Comparison of ENCODE assay signal across 11 mouse cellular contexts in the genomic region with DNA sequence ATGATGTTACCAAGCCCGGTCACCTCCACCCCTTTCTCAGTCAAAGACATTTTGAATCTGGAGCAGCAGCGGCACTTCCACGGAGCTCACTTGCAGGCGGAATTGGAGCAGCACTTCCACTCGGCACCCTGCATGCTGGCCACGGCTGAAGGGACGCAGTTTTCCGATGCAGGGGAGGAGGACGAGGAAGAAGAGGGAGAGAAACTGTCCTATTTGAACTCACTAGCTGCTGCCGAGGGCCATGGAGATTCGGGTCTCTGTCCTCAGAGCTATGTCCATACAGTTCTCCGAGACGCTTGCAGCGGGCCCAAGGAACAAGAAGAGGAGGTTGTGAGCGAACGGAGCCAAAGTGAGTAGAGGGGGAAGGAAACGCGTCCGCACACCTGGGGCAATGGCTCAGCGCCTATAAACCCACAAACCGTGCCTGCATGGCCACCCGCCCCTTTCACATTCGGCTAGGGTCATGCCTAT. TPM values are rescaled to one million over a fixed set of nuclear protein-coding genes. Genes with fewer than 3 reads are reported as not detected.
DNase-seq lines count a peak whose midpoint lies in the region; ATAC-seq lines count a peak whose summit lies in the region.
"Had no signal": no experiment of that assay in that cellular context is flagged by ENCODE, and none has a peak within 500 bp of the region (broad histone marks: within the 10 kb centered on the region; RNA-seq: fewer than 3 reads in every experiment).

No protein-coding gene starts in this region.

- intact Hi-C loops in gastrocnemius, postnatal 36 days (cut with DNase I) = loop anchor here (5.0 kb wide), 1 partner anchor 1095 kb away; the partner anchor contains the start of gene R3hcc1l

- H3K4me2 ChIP-seq in kidney, embryonic 14.5 days (replicated peaks; ENCODE audit: low read depth, low read length) = 0 out of 2 replicates have a peak overlapping the region, but pooled peaks have one; percentile 8
- peak overlapping the region; percentile 23; the same call in 1 of the 2 replicates for H3K4me2 ChIP-seq in embryonic facial prominence, embryonic 14.5 days (ENCODE audit: low read depth, low read length)
- H3K4me2 ChIP-seq in intestine, embryonic 14.5 days (ENCODE audit: low read length) = peak overlapping the region; percentile 71
- H3K4me2 ChIP-seq in midbrain, embryonic 16.5 days (ENCODE audit: low read length) = peak overlapping the region; percentile 31

- under 1% methylated on average over 23 of the region's 23 CpGs for WGBS in kidney, embryonic 14.5 days
- 1% methylated on average over 23 of the region's 23 CpGs for WGBS in embryonic facial prominence, embryonic 14.5 days
- WGBS in intestine, embryonic 14.5 days = under 1% methylated on average over 23 of the region's 23 CpGs
- WGBS in midbrain, embryonic 16.5 days = under 1% methylated on average over 23 of the region's 23 CpGs

- ATAC-seq in kidney, embryonic 14.5 days (ENCODE audit: low FRiP score, low TSS enrichment) = no peak
- ATAC-seq in embryonic facial prominence, embryonic 14.5 days (ENCODE audit: low read depth) = 0 out of 2 replicates have a peak, but pooled peaks have one; percentile 3
- no peak for ATAC-seq in intestine, embryonic 14.5 days (replicated peaks; ENCODE audit: low FRiP score, low TSS enrichment, low read depth)
- ATAC-seq in midbrain, embryonic 16.5 days = no peak

- DNase-seq in kidney, postnatal 36 days = no peak
- no peak for DNase-seq in embryonic facial prominence, embryonic 14.5 days (ENCODE audit: low spot score)
- no peak for DNase-seq in intestine, embryonic 14.5 days (ENCODE audit: low spot score)
- no peak for DNase-seq in layer of hippocampus, adult 9-10 months (ENCODE audit: low spot score)
- DNase-seq in urinary bladder, postnatal 4 days (ENCODE audit: low spot score in 2 of 2) = no peak
- no peak for DNase-seq in gastrocnemius, postnatal 36 days
- DNase-seq: thymus, adult 2 months had no signal

- H3K9me3 ChIP-seq in kidney, embryonic 14.5 days (ENCODE audit: control insufficient read depth, low read length) = no peaks in the 10 kb centered on the region
- no peaks in the 10 kb centered on the region for H3K9me3 ChIP-seq in embryonic facial prominence, embryonic 14.5 days (ENCODE audit: control insufficient read depth, low read length)
- H3K9me3 ChIP-seq in intestine, embryonic 14.5 days (ENCODE audit: control insufficient read depth, low read length) = no peaks in the 10 kb centered on the region
- H3K9me3 ChIP-seq in midbrain, embryonic 16.5 days (replicated peaks; ENCODE audit: control insufficient read depth, low read length, poor library complexity, severe bottlenecking) = no peaks in the 10 kb centered on the region

- no peak overlapping the region for H3K27ac ChIP-seq in kidney, embryonic 14.5 days (ENCODE audit: low read depth, low read length)
- no peak overlapping the region for H3K27ac ChIP-seq in embryonic facial prominence, embryonic 14.5 days (replicated peaks; ENCODE audit: low read depth, low read length)
- H3K27ac ChIP-seq in intestine, embryonic 14.5 days (ENCODE audit: low read depth) = peak overlapping the region; percentile 74
- H3K27ac ChIP-seq in midbrain, embryonic 16.5 days (ENCODE audit: low read length) = no peak overlapping the region

- peak overlapping the region; percentile 17; the same call in 1 of the 2 replicates for H3K4me3 ChIP-seq in kidney, embryonic 14.5 days (ENCODE audit: low read length)
- H3K4me3 ChIP-seq in embryonic facial prominence, embryonic 14.5 days (ENCODE audit: low read depth, low read length) = peak overlapping the region; percentile 9
- peak overlapping the region; percentile 67 for H3K4me3 ChIP-seq in intestine, embryonic 14.5 days (ENCODE audit: low read depth, low read length)
- H3K4me3 ChIP-seq in midbrain, embryonic 16.5 days (ENCODE audit: low read depth, low read length) = peak overlapping the region; percentile 7; the same call in 1 of the 2 replicates

- H3K27me3 ChIP-seq in kidney, embryonic 14.5 days (ENCODE audit: control insufficient read depth, insufficient read depth, low read length) = peaks cover 89% of the 10 kb centered on the region
- peaks cover 88% of the 10 kb centered on the region for H3K27me3 ChIP-seq in embryonic facial prominence, embryonic 14.5 days (replicated peaks; ENCODE audit: control insufficient read depth, insufficient read depth, low read length)
- H3K27me3 ChIP-seq in intestine, embryonic 14.5 days (replicated peaks; ENCODE audit: control insufficient read depth, insufficient read depth, low read length) = peaks cover 57% of the 10 kb centered on the region
- H3K27me3 ChIP-seq in midbrain, embryonic 16.5 days (ENCODE audit: control insufficient read depth, insufficient read depth, low read depth, low read length) = peaks cover 34% of the 10 kb centered on the region

- peaks cover 15% of the 10 kb centered on the region; the same call in 1 of the 2 replicates for H3K4me1 ChIP-seq in kidney, embryonic 14.5 days (ENCODE audit: control insufficient read depth, insufficient read depth, low read length)
- H3K4me1 ChIP-seq in embryonic facial prominence, embryonic 14.5 days (ENCODE audit: control insufficient read depth, insufficient read depth, low read length) = 0 out of 2 replicates have a peak, but pooled peaks cover 3% of the 10 kb centered on the region
- H3K4me1 ChIP-seq in intestine, embryonic 14.5 days (replicated peaks; ENCODE audit: control insufficient read depth, insufficient read depth, low read length) = peaks cover 5% of the 10 kb centered on the region; the same call in 1 of the 2 replicates
- peaks cover 7% of the 10 kb centered on the region; the same call in 1 of the 2 replicates for H3K4me1 ChIP-seq in midbrain, embryonic 16.5 days (ENCODE audit: control insufficient read depth, insufficient read depth, low read length)

- no peak overlapping the region for H3K9ac ChIP-seq in kidney, embryonic 14.5 days (ENCODE audit: low read depth, low read length)
- no peak overlapping the region for H3K9ac ChIP-seq in embryonic facial prominence, embryonic 14.5 days (ENCODE audit: low read depth, low read length)
- peak overlapping the region; percentile 83 for H3K9ac ChIP-seq in intestine, embryonic 14.5 days (ENCODE audit: low read length)
- no peak overlapping the region for H3K9ac ChIP-seq in midbrain, embryonic 16.5 days (ENCODE audit: low read depth, low read length)

- no peaks in the 10 kb centered on the region for H3K36me3 ChIP-seq in kidney, embryonic 14.5 days (ENCODE audit: control insufficient read depth, insufficient read depth, low read length)
- H3K36me3 ChIP-seq in embryonic facial prominence, embryonic 14.5 days (ENCODE audit: control insufficient read depth, insufficient read depth, low read length) = no peaks in the 10 kb centered on the region
- H3K36me3 ChIP-seq in intestine, embryonic 14.5 days (ENCODE audit: control insufficient read depth, insufficient read depth, low read length) = peaks cover 14% of the 10 kb centered on the region; the same call in 1 of the 2 replicates
- no peaks in the 10 kb centered on the region for H3K36me3 ChIP-seq in midbrain, embryonic 16.5 days (ENCODE audit: control insufficient read depth, insufficient read depth, low read length)

RNA-seq across cellular contexts. Expression of gene Nkx2-3, which starts 0.4 kb away (rescaled TPM):
- polyA plus RNA-seq in kidney, embryonic 14.5 days (2014; fragmentation: Nextera tagmentation; extraction: Ambion mirVana) = 0.14 TPM in 1 of 2 replicates, not detected in the other
- 2.0 and 2.4 TPM in 2 replicates for polyA plus RNA-seq in embryonic facial prominence, embryonic 14.5 days (2014; fragmentation: Nextera tagmentation; extraction: Ambion mirVana)
- polyA plus RNA-seq in intestine, embryonic 14.5 days (2014; fragmentation: Nextera tagmentation; extraction: Ambion mirVana) = 82.3 and 83.9 TPM in 2 replicates
- polyA plus RNA-seq in midbrain, embryonic 16.5 days (2015; fragmentation: Nextera tagmentation; extraction: Ambion mirVana) = 0.51 and 0.55 TPM in 2 replicates
- not detected for total RNA-seq in gastrocnemius, postnatal 36 days (2021)
- total RNA-seq: layer of hippocampus, postnatal 25 days; MEL had no signal
- polyA plus RNA-seq: thymus, adult 2 months had no signal

Comparison
In these comparisons a context has a peak if more than half of its experiments do, and no peak if none do; other contexts are left out.
1. H3K4me2 ChIP-seq: peak in every context shown above with its lines; median percentile 71 in intestine, embryonic 14.5 days; 31 in midbrain, embryonic 16.5 days; 23 in embryonic facial prominence, embryonic 14.5 days; 8 in kidney, embryonic 14.5 days.
2. H3K4me3 ChIP-seq: peak in every context shown above with its lines; median percentile 67 in intestine, embryonic 14.5 days; 17 in kidney, embryonic 14.5 days; 9 in embryonic facial prominence, embryonic 14.5 days; 7 in midbrain, embryonic 16.5 days.
3. RNA of gene Nkx2-3, which starts 0.4 kb away (polyA plus RNA-seq): 82.3 to 83.9 TPM in intestine, embryonic 14.5 days; 2.0 to 2.4 TPM in embryonic facial prominence, embryonic 14.5 days, 0.51 to 0.55 TPM in midbrain, embryonic 16.5 days and 0.14 TPM in kidney, embryonic 14.5 days; every median in the first group is over 10 times any median in the second.